Mouse (Mus musculus): Measurements from ENCODE around the gene Stag3. TPM values are rescaled to one million over a fixed set of nuclear protein-coding genes. Genes with fewer than 3 reads are reported as not detected.
A peak's percentile ranks its signal among the peaks of the same experiment; 100 is the strongest.

The Stag3 gene
- polyA plus RNA-seq, 1 experiment = 16.5 TPM

- Histone ChIP-seq H3K27ac (ENCODE audit: insufficient read depth, low read length) (no peak within 1 kb of the TSS), H3K27me3 (ENCODE audit: control insufficient read depth, insufficient read depth, low read length, poor library complexity, severe bottlenecking) (no peaks in the 10 kb centered on the region), H3K9ac (ENCODE audit: low read depth, poor library complexity, severe bottlenecking) (peak within 1 kb of the TSS; percentile 32), H3K4me1 (ENCODE audit: control insufficient read depth, insufficient read depth, low read length) (no peaks in the 10 kb centered on the region), H3K4me3 (ENCODE audit: low read depth, low read length) (peak within 1 kb of the TSS; percentile 11), H3K36me3 (ENCODE audit: control insufficient read depth, insufficient read depth, low read length, poor library complexity, severe bottlenecking) (no peaks in the 10 kb centered on the region), H3K9me3 (replicated peaks; ENCODE audit: control insufficient read depth, insufficient read depth, low read length, poor library complexity, severe bottlenecking) (no peaks in the 10 kb centered on the region)
- TF ChIP-seq CTCF (IDR thresholded peaks at IDR 0.05; ENCODE audit: low read depth, low read length) (no peak), EP300 (IDR thresholded peaks at IDR 0.05; ENCODE audit: insufficient read depth, low read depth, low read length) (no peak), POLR2A (IDR thresholded peaks at IDR 0.05; ENCODE audit: insufficient read depth, low read length) (no peak)
These were observed 7.6 kb upstream of the Stag3 start, which contains the start of gene Gal3st4 for GRCm38 (mm10) chr5:138272409-138272923. Gene Gal3st4 (minus strand): TSS chr5:138272840.

- no peak overlapping the region for H3K9ac ChIP-seq (ENCODE audit: low read depth, poor library complexity, severe bottlenecking)
- H3K4me1 ChIP-seq (ENCODE audit: control insufficient read depth, insufficient read depth, low read length) = no peaks in the 10 kb centered on the region
- no peak overlapping the region for H3K27ac ChIP-seq (ENCODE audit: insufficient read depth, low read length)
- H3K27me3 ChIP-seq (ENCODE audit: control insufficient read depth, insufficient read depth, low read length, poor library complexity, severe bottlenecking) = no peaks in the 10 kb centered on the region
- no peak overlapping the region for H3K4me3 ChIP-seq (ENCODE audit: low read depth, low read length)
- no peak for TF ChIP-seq POLR2A (IDR thresholded peaks at IDR 0.05; ENCODE audit: insufficient read depth, low read length)
- TF ChIP-seq CTCF (IDR thresholded peaks at IDR 0.05; ENCODE audit: low read depth, low read length) = no peak
- no peak for TF ChIP-seq EP300 (IDR thresholded peaks at IDR 0.05; ENCODE audit: insufficient read depth, low read depth, low read length)
- H3K9me3 ChIP-seq (replicated peaks; ENCODE audit: control insufficient read depth, insufficient read depth, low read length, poor library complexity, severe bottlenecking) = no peaks in the 10 kb centered on the region
- H3K36me3 ChIP-seq (ENCODE audit: control insufficient read depth, insufficient read depth, low read length, poor library complexity, severe bottlenecking) = no peaks in the 10 kb centered on the region
These were observed 5.9 kb upstream of the Stag3 start for GRCm38 (mm10) chr5:138274186-138274585.

- Histone ChIP-seq H3K4me1 (ENCODE audit: control insufficient read depth, insufficient read depth, low read length) (no peaks in the 10 kb centered on the region), H3K4me3 (ENCODE audit: low read depth, low read length) (peak overlapping the region; percentile 19; the same call in 1 of the 2 replicates), H3K27ac (ENCODE audit: insufficient read depth, low read length) (no peak overlapping the region), H3K9ac (ENCODE audit: low read depth, poor library complexity, severe bottlenecking) (no peak overlapping the region), H3K27me3 (ENCODE audit: control insufficient read depth, insufficient read depth, low read length, poor library complexity, severe bottlenecking) (no peaks in the 10 kb centered on the region), H3K9me3 (replicated peaks; ENCODE audit: control insufficient read depth, insufficient read depth, low read length, poor library complexity, severe bottlenecking) (no peaks in the 10 kb centered on the region), H3K36me3 (ENCODE audit: control insufficient read depth, insufficient read depth, low read length, poor library complexity, severe bottlenecking) (no peaks in the 10 kb centered on the region)
- TF ChIP-seq EP300 (IDR thresholded peaks at IDR 0.05; ENCODE audit: insufficient read depth, low read depth, low read length) (no peak), CTCF (IDR thresholded peaks at IDR 0.05; ENCODE audit: low read depth, low read length) (no peak), POLR2A (IDR thresholded peaks at IDR 0.05; ENCODE audit: insufficient read depth, low read length) (no peak)
These were observed 4.6 kb upstream of the Stag3 start for GRCm38 (mm10) chr5:138275216-138276050.

DNA sequence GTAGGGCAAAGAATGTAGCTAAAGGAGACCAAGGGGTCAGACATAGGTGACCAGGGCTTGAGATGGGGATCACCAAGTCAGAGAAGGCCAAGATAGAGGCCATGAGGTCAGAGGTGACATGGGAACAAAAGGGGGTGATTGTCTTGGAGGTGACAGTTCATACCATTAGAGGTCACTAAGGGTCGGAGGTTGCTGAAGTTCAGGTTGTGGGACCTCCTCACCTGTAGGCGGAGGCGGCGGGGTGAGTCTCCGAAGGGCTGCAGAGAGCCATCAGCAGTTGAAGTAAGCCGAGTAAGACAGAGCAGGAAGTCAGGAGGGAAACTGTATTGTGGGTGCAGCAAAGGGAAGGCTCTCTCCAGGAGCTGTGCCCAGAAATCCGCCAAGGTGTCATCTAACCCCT, 2.0 kb upstream of the Stag3 start:
- Histone ChIP-seq H3K4me3 (ENCODE audit: low read depth, low read length) (no peak overlapping the region), H3K9me3 (replicated peaks; ENCODE audit: control insufficient read depth, insufficient read depth, low read length, poor library complexity, severe bottlenecking) (no peaks in the 10 kb centered on the region), H3K9ac (ENCODE audit: low read depth, poor library complexity, severe bottlenecking) (no peak overlapping the region), H3K4me1 (ENCODE audit: control insufficient read depth, insufficient read depth, low read length) (no peaks in the 10 kb centered on the region), H3K27ac (ENCODE audit: insufficient read depth, low read length) (no peak overlapping the region), H3K36me3 (ENCODE audit: control insufficient read depth, insufficient read depth, low read length, poor library complexity, severe bottlenecking) (no peaks in the 10 kb centered on the region), H3K27me3 (ENCODE audit: control insufficient read depth, insufficient read depth, low read length, poor library complexity, severe bottlenecking) (peaks cover 3% of the 10 kb centered on the region)
- TF ChIP-seq POLR2A (IDR thresholded peaks at IDR 0.05; ENCODE audit: insufficient read depth, low read length) (no peak), CTCF (IDR thresholded peaks at IDR 0.05; ENCODE audit: low read depth, low read length) (no peak), EP300 (IDR thresholded peaks at IDR 0.05; ENCODE audit: insufficient read depth, low read depth, low read length) (no peak)

DNA sequence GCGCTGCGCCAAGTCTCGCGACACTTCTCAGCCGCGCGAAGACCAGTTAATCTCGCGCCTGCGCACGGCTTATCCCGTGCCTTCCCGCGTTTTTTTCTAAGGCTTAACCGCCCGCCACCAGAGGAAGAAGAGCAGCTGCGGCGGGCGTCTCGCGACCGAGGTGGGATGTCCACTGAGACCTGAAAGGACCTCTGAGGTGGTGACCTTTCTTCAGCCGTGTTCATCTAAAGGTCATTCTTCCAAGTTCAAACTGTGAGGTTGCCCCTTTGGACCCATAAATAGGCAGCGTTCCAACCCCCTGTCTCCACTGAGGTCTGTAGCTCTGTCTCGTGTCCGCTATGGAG, 357 bp downstream of the Stag3 start:
- Histone ChIP-seq H3K36me3 (ENCODE audit: control insufficient read depth, insufficient read depth, low read length, poor library complexity, severe bottlenecking) (no peaks in the 10 kb centered on the region), H3K4me1 (ENCODE audit: control insufficient read depth, insufficient read depth, low read length) (no peaks in the 10 kb centered on the region), H3K9me3 (replicated peaks; ENCODE audit: control insufficient read depth, insufficient read depth, low read length, poor library complexity, severe bottlenecking) (no peaks in the 10 kb centered on the region), H3K27me3 (ENCODE audit: control insufficient read depth, insufficient read depth, low read length, poor library complexity, severe bottlenecking) (peaks cover 3% of the 10 kb centered on the region), H3K27ac (ENCODE audit: insufficient read depth, low read length) (no peak overlapping the region), H3K9ac (ENCODE audit: low read depth, poor library complexity, severe bottlenecking) (no peak overlapping the region), H3K4me3 (ENCODE audit: low read depth, low read length) (peak overlapping the region; percentile 3)
- TF ChIP-seq POLR2A (IDR thresholded peaks at IDR 0.05; ENCODE audit: insufficient read depth, low read length) = no peak
- TF ChIP-seq CTCF (IDR thresholded peaks at IDR 0.05; ENCODE audit: low read depth, low read length) = no peak
- TF ChIP-seq EP300 (IDR thresholded peaks at IDR 0.05; ENCODE audit: insufficient read depth, low read depth, low read length) = no peak

DNA sequence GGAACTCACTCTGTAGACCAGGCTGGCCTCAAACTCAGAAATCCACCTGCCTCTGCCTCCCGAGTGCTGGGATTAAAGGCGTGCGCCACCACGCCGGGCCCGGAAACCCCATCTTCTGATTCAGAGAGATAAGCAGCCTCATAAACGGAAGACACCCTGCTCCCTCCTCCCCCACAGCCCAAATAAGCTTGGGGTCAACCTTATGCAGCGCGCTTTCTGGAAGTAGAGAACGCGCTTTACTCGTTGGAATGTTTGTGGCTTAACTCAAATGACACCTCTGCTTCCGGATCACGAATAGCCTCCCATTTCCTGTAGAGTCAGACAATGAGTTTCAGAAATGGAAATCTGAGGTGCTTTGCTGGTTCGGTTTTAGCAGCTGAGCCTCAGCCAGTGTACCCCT, 789 bp downstream of the Stag3 start:
- no peaks in the 10 kb centered on the region for H3K36me3 ChIP-seq (ENCODE audit: control insufficient read depth, insufficient read depth, low read length, poor library complexity, severe bottlenecking)
- peaks cover 3% of the 10 kb centered on the region for H3K27me3 ChIP-seq (ENCODE audit: control insufficient read depth, insufficient read depth, low read length, poor library complexity, severe bottlenecking)
- H3K4me1 ChIP-seq (ENCODE audit: control insufficient read depth, insufficient read depth, low read length) = no peaks in the 10 kb centered on the region
- H3K27ac ChIP-seq (ENCODE audit: insufficient read depth, low read length) = no peak overlapping the region
- no peak for TF ChIP-seq POLR2A (IDR thresholded peaks at IDR 0.05; ENCODE audit: insufficient read depth, low read length)
- TF ChIP-seq EP300 (IDR thresholded peaks at IDR 0.05; ENCODE audit: insufficient read depth, low read depth, low read length) = no peak
- TF ChIP-seq CTCF (IDR thresholded peaks at IDR 0.05; ENCODE audit: low read depth, low read length) = no peak
- H3K9me3 ChIP-seq (replicated peaks; ENCODE audit: control insufficient read depth, insufficient read depth, low read length, poor library complexity, severe bottlenecking) = no peaks in the 10 kb centered on the region
- H3K4me3 ChIP-seq (ENCODE audit: low read depth, low read length) = peak overlapping the region; percentile 24; the same call in 1 of the 2 replicates
- no peak overlapping the region for H3K9ac ChIP-seq (ENCODE audit: low read depth, poor library complexity, severe bottlenecking)
